Mouse (Mus musculus): ENCODE results near the gene Spag9.

The Spag9 gene

DNA sequence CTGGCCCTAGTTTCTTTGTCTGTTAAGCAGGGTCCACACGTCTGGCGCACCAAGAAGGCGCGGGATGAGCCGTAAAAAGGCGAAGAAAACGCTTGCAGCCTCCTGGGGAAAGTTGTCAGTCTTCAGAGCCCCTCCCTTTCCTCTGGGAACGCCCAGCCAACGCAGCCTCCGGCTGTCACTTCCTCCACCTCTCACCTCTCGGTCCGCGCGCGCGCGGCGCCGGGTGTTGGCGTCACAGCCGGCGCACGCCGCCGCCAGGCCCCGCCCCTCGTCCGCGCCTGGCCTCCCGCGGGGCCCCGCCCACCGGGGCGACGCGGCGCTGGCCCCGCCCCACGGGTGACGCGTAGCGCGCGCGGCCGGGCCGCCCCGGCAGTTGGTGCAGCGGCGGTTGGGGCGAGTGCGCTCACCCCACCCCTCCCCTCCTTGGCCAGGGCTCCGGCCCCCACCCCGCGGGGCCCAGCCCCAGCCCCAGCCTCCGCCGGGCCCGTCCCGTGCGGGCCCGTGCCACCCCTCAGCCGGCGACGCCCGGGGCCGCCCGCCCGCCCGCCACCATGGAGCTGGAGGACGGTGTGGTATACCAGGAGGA, at the start of gene Spag9:
Spag9 (plus strand) TSS at position 372 of the 586 bp plus-strand sequence.
- DNase-seq (ENCODE audit: low spot score), result peak; percentile 91

DNA sequence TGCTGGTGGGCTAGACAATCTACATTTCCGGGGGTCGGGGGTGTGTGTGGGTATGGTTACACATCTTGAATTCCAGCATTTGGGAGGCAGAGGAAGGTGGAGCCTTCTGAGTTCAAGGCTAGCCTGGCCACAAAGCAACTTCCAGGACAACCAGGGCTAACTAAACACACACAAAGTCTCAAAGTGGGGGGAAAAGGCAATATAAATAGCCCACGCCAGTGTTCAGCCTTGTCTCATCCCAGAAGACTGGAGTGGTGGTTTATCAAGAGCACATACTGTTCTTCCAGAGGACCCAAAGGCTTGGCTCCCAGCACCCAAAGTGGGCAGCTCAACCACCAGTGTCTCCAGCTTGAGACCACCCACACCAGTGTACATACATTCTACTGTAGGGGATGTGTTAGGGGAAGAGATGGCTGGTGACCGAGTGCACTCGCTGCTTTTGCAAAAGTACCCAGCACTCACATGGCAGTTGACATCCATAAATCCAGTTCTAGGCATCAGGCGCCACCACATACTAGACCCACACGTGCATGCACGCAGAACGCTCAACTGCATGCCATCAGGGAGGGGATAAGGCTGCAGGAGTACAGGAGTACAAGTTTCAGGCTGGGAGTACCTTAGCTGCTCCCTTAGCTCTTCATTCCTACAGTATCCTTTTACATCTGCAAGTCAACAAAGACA, 46.9 kb upstream of the Spag9 start:
- DNase-seq (ENCODE audit: low spot score), result no peak

DNA sequence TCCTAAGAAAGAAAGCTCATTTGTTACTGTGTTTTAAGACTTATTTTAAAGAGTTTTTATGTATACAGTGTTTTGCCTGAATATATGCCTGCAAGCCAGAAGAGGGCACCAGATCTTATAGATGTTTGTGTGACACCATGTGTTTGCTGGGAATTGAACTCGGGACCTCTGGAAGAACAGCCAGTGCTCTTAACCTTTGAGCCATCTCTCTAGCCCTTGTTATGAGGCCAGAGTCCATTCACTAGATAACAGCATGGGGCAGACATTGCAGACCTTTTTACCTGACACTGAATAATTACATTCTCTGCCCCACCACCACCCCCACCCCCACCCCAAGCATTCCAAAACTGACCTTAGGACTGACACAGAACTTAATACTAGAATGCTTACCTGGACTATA, 45.8 kb upstream of the Spag9 start:
- DNase-seq (ENCODE audit: low spot score), result no peak

DNA sequence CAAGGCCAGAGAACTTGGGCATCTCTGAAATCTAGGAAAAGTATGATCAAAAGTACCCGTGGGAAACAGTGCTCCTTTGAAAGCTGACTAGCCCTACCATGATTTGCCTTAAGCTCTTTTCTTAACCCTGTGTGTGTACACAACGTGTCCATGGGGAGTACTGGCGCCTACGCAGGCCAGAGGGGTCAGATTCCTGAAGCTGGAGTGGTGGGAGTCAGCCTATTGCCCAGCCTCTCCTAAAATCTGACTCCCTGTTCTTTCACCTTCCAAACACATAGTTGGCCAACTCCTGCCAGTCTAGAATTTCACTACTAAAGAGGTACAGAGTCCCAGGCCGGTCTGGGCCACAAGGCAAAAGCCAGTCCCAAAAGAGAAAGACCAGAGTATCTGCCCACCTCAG, 43.5 kb upstream of the Spag9 start:
- DNase-seq (ENCODE audit: low spot score), result no peak

DNA sequence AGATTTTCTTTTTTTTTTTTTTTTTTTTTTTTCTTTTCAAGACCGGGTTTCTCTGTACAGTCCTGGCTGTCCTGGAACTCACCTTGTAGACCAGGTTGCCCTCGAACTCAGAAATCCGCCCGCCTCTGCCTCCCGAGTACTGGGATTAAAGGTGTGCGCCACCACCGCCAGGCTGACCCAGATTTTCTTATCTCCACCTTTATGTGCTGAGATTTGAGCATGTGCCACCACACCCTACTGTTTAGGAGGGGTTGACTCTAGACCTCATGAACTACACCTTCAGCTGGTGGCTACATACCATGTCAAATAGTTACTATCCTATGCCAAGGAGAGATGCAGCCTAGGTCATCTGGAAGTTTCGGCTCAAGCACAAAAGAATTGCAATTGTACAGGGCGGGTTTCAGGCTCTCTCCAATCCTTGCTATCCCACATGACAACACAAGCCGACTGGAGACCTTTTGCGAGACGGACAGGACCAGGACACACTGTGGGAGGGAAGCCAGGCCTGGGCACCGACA, 41.1 kb upstream of the Spag9 start:
- DNase-seq (ENCODE audit: low spot score), result no peak

DNA sequence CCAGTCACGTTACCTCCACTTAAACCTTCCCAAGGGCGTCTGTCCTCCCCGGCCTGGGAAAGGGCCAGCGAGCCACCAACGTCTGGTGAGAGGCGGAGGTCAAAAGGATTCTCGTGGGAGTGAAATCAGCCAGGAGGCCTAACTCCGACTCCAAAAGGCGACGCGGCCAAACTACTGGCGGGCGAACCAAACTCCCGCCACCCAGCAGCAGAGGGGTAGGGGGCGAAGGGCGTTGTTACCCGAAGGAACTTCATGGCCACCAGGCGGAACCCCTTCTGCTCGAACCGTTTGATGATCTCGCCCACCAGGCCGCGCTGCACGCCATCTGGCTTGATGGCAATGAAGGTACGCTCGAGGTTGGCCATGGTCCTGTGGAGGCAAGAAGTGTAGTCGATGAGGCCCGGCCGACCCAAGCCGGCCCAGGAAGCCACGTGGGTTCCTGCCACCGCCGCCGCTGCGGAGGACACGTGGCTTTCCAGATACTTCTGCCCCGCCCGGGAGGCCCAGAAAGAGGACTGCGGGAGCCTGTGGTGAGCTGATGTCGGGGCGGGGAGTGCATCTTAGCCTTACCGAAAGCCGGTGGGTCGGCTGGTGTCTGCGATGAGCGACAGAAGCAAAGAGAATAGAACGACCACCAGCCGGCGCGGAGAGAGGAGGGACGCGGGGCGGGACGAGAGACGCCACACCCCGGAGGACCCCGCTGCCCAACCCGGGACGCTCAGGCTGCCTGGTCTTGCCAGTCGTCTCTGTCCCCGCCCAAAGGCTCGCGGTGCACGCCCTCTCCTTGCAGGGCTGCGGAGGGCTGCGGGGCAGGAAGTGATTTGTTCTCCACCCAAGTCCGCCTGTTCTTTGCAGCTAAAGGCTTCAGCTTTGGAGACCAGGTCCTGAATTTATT, 40.4 kb upstream of the Spag9 start:
- peak; percentile 69 for DNase-seq (ENCODE audit: low spot score)

DNA sequence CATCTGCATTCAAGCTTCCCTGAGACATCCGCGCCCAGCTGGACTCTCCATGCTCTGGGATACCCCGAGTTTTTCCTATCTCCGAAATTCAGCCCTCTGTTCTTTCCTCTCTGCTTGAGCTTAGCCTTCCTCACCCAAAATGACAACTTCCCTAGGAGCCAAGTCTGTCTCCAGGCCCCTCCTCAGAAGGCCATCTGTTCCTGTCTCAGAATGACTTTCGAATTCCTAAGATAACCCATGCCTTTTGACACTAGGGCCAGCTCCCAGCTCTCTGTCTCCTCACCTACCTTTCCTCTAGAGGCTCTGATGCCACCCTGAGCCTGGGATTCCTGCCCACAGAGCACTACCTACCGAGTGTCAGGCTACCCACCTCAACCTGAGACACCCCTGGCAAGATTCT, 39.7 kb upstream of the Spag9 start, which contains the start of gene Nme2:
Nme2 (minus strand) TSS at position 101 of the 400 bp plus-strand sequence.
- no peak for DNase-seq (ENCODE audit: low spot score)

DNA sequence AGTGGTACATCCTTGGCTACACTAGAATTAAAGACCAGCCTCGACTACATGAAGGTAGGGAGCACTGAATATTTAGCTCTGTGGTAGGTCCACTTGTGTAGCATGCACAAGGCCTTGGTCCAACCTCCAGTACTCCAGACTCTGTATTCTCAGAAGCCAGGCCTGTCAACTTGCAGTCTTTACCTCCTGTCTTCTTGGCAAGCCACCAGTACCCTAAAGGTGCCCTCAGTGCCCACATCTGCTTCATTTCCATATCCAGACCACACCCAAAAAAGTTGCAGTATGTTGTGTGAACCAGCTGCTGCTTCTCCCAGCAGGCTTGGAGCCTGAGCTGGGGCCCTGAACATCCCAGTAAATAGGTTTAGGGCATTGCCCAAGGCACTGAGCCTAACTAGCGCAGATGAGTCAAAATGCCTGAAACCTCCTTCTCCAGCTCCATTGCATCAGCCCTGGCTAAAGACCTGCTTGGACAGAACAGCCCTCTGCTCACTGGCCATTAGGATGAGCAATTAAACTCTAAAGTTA, 38.8 kb upstream of the Spag9 start:
- DNase-seq (ENCODE audit: low spot score), result no peak

DNA sequence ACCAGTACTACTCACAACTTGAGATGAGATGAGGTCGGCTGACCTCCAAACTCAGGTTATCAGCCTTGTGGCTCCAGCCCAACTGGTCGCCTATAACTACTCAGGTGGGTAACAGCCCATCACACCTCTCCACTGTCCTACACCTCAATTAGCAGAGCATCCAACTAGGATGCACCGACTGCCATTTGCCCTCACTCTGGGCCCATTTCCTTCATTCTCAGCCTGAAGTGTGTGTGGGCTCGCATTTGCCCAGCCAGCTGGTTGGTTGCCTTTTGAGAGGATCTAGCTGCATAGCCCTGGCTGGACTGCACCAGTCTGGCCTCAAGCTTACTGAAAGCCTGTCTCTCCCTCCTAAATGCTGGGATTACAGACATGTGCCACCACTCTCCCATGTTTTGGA, 38.1 kb upstream of the Spag9 start:
- DNase-seq (ENCODE audit: low spot score), result no peak

DNA sequence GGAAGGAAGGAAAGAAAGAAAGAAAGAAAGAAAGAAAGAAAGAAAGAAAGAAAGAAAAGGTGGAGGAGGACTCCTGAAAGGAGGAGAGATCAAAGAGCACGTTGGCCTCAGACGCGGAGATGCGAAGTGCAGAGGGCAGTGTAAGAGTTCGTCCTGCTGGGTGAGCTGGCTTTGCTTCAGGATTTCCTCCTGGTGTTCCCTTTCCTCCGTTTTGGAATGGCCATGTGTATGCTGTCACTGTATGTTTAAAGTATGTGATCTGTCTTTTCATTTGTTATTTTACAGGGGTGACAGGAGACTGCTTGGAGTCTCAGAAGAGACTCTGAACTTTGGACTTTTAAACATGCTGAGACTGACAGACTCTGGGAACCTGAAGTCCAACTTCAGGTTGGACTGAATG, 34.4 kb upstream of the Spag9 start:
- DNase-seq (ENCODE audit: low spot score), result no peak

DNA sequence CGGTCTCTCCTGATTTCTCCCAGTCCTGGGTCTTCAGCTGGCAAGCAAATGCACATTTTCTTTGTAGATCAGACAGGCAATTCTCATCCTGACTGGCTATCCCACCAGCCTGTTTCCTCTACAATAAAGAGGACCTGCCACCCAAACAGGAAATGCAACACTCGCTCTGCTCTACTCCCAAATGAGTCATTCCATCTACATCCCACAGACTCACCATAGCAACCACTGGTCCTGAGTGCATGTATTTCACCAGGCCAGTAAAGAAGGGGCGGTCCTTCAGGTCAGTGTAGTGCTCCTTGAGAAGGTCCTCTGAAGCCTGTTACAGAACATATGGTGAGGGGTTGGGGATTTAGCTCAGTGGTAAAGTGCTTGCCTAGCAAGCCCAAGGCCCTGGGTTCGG, 32.9 kb upstream of the Spag9 start:
- DNase-seq (ENCODE audit: low spot score), result no peak

DNA sequence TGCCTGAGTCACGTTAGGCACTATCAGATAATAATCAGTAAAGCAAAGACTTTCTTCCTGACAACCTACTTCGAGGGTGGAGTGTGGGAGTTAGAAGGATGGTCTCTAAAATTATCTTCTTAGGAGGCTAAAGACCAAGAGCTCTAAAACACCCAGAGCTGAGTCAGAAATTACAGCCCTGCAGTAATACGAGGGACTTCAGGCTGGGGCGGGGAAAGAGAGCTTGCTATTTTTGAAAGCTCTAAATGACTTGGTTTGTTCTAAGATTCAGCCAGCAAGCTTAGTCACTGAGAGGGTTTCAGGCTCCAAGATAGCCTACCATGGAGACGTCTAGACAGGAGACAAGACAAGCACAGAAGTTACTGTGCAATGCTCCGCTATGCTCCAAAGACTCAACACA, 30.5 kb upstream of the Spag9 start:
- DNase-seq (ENCODE audit: low spot score), result no peak

DNA sequence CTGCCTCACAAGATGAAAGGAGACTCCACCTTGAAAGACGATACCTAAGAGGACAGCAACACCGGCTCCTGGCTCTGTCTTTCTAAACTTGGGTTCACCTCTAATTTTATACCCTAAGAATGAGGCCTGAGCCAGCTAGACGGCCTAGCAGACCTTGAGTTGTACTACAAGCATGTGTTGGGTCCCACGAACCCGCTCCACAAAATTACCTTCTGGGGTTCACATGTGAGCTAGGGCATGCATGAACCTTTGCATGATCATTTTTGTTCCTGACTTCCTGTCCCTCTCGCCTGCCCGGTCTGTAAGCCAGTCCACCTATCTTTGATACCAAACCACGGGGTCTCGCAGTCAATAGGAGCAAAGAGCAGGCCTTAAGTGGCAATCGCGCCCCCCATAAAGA, 28.5 kb upstream of the Spag9 start:
- peak; percentile 39 for DNase-seq (ENCODE audit: low spot score)

DNA sequence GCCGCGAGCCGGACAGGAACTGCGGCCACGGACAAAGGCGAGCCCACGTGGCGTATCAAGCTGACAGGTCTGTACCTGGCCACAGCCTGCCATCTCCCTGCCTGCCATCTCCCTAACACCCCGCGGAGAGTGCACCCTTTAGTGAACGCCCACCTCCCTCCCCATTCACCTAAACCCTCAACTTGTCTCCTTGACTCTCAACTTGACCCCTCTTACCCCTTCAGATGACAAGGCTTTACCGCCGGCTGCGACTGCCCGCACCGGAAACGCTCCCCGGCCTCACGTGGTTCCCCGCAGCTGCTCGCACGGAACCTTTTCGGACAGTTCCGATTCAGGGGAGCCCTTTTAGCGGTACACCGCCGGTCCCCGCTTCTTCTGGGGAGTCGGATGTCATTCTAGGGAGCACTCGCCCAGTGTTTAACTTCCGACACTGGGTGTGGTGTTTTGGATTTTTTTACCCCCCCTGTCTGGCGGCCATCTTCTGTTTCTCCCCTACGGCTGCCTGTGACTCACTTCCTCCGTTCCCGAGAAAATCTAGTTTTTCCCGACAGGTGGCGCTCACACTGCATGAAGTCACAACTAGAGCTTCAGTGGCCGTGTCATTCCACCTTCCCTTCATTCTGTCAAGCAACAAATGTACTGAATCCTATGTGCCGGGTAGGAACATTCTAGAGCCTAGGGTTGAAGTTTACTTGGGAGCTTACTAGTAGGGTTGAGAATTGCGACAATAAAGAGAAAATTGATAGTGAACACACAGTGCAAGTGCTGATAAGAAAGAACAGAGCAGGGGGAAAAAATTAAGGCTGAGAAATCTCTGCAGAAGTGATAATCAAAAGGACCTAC, 27.7 kb upstream of the Spag9 start, which contains the start of the genes Gm20390 and Nme1:
Gm20390 (minus strand) TSS at position 289 of the 843 bp plus-strand sequence.
Nme1 (minus strand) TSS at position 517 of the 843 bp plus-strand sequence.
- peak; percentile 97 for DNase-seq (ENCODE audit: low spot score)

DNA sequence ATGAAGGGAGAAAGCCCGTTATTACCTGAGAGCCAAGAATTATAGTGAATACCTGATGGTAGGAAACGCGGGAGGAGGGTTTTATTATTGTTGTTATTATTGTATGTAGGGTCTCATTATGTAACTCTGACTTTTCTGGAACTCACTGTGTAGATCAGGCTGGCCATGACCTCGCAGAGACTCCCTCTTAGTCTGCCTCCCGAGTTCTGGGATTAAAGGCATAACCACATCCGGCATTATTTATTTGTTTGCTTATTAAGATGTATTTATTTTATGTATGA, 27.1 kb upstream of the Spag9 start:
- DNase-seq (ENCODE audit: low spot score), result no peak

DNA sequence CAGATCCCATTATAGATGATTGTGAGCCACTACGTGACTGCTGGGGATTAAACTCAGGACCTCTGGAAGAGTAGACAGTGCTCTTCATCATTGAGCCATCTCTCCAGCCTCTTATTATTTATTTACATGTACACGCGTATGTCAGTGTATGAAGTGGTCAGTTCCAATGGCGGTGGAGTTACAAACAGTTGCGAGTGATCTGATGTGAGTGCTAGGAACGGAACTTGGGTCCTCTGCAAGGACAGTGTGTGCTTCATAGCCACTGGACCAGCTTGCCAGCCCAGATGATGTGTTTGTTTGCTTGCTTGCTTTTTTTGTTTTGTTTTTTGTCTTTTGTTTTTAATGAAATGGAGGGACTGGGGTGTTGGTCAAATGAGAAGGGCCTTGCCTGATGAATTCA, 26.7 kb upstream of the Spag9 start:
- no peak for DNase-seq (ENCODE audit: low spot score)

DNA sequence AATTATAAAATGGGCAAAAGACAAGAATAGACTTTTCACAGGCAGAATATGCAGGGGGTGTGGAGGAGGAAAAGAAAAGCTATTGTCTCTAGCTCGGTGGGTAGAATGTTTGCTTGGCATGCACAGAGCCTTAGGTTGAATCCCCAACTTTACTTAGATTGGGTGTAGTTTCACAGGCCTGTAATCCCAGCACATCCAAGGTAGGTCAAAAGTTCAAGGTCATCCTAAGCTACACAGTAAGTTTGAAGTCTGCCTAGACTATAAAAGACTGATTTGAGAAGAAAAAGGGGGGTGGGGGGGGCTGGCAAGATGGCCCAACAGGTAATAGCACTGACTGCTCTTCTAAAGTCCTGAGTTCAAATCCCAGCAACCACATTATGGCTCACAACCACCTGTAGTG, 26.1 kb upstream of the Spag9 start:
- DNase-seq (ENCODE audit: low spot score), result no peak

DNA sequence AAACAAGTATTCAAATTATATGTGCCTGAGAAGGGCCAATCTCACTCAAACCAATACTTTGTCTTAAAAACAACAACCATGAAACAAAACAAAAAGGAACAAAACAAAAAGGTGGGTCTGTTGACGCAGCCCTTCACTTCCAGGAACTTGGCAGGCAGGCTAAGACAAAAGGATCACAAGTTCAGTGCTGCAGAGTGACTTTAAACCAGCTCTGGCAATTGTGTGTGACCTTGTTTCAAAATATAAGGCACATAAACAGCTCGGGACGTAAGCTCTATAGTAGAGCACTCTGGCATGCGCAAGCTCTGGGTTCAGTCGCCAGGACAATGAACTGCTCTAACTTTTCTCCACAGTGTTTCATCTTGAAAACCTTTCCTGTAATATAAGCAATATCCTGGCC, 22.9 kb upstream of the Spag9 start:
- no peak for DNase-seq (ENCODE audit: low spot score)

DNA sequence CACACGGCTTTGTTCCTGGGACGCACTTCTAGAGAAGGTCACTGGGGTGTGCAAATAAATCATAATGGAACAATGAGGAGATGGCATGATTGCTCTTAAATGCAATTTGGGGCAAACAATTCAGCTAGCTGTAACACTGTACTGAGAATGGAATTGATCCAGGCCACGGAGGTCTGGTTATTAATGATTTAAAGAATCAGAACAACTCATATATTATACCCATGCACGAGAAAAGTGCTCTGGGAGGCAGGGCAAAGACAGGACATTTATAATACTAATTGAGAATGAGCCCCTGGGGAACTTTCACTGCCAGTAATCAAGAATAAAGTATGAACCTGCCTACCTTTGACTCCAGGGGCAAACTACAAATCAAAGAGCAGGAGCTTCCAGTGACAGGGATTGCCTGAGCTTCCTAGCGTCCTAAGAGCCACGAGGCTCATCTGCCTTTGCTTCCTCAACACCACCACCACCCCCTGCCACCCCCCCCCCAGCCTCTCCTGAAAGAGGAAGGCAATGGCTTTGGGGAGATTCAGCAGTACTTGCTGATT, 16.3 kb upstream of the Spag9 start:
- no peak for DNase-seq (ENCODE audit: low spot score)

DNA sequence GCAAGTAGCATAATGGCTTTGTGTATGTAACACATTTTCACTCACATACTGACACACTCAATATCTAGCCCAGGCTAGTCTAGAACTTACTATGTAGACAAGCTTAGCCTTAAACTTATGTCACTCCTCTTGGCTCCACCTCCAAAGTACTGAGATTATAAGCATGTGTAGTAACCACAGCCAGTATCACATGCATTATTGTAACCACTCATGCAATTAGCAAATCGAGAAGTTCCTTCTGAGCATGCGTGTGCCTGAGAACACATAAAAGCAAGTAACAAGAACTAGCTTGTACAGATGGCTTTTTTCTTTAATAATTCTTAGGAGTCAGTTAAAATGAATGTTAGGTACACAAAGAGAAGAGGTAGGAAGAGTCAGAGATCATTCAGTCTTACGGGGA, 11.3 kb upstream of the Spag9 start:
- DNase-seq (ENCODE audit: low spot score), result no peak

DNA sequence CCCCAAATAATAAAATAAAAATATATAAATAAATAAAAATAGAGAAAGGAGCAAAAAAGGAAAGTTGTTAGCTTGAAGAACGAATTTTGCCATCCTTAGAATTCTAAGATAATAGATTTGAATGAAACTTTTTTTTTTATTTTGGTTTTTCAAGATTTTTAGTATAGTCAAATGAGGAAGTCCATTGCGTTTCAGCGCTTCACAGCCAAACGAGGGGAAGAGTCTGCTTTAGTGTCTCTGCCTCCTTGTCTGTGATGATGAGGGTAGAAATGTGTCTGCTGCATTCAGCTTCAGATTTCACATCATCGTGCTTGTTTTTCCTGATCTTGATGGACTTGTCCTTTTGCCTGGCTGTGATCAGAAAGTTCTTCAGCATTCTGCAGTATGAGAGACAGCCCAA, 10.6 kb upstream of the Spag9 start:
- DNase-seq (ENCODE audit: low spot score), result no peak

All from c-Kit-positive CD71-positive TER-119-positive erythroid progenitor cells, embryonic 14.5 days (primary cell).